ENCODE assay signal across 10 mouse cellular contexts in the genomic region with DNA sequence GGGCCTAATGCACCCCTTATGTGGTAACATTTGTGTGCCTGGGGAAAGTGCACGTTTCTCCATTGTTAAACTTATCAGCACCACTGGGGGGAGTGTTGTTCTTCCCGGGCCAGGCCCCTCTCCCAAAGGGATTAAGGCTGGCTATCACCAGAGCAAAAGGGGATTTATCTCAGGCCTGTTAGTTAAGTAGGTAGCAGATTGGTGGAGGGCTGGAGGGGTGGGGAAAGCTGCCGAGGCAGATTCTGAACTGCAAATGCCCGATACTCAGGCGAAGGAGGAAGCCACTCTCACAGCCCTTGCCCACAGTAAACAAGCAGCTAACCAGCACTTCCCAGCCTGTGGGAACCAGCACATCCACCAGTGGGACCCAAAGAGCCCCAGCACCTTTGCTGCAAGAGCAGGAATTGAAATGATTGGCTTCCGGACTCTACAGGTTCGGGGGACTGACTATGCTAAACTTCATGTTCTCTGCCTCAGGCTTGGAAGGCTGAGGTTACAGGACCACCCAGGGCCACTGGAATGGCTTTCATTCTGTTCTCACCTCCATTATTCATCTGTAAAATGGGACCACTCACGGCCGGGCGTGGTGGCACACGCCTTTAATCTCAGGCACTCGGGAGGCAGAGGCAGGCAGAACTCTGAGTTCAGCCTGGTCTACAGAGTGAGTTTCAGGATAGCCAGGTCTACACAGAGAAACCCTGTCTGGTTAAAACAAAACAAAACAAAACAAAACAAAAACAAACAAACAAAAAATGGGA. TPM values are rescaled to one million over a fixed set of nuclear protein-coding genes. Genes with fewer than 3 reads are reported as not detected.
A peak's percentile ranks its signal among the peaks of the same experiment; 100 is the strongest.
DNase-seq lines count a peak whose midpoint lies in the region; ATAC-seq and TF ChIP-seq lines count a peak whose summit lies in the region.
"Had no signal": no experiment of that assay in that cellular context is flagged by ENCODE, and none has a peak within 500 bp of the region (broad histone marks: within the 10 kb centered on the region; RNA-seq: fewer than 3 reads in every experiment).

No protein-coding gene starts in this region.

- peak; percentile 43; the same call in 1 of the 2 replicates for TF ChIP-seq CTCF in kidney, adult 2 months (conservative IDR thresholded peaks at IDR 0.05; ENCODE audit: insufficient read depth, insufficient read length, low read depth, low read length)
- TF ChIP-seq CTCF in G1E (IDR thresholded peaks at IDR 0.05; ENCODE audit: low read depth, low read length), result no peak

- no peaks in the 10 kb centered on the region for H3K4me1 ChIP-seq in kidney, adult 2 months (ENCODE audit: control insufficient read depth, insufficient read depth, low read length)
- no peaks in the 10 kb centered on the region for H3K4me1 ChIP-seq in kidney, embryonic 15.5 days
- H3K4me1 ChIP-seq in G1E (ENCODE audit: insufficient read depth, low read depth, low read length), result peaks cover 4% of the 10 kb centered on the region
- H3K4me1 ChIP-seq: limb, embryonic 13.5 days; stomach, embryonic 15.5 days had no signal

- H3K9me3 ChIP-seq in kidney, embryonic 15.5 days (replicated peaks), result no peaks in the 10 kb centered on the region
- no peaks in the 10 kb centered on the region for H3K9me3 ChIP-seq in G1E (replicated peaks)
- H3K9me3 ChIP-seq: limb, embryonic 13.5 days; stomach, embryonic 15.5 days had no signal

- ATAC-seq in kidney, embryonic 15.5 days (replicated peaks; ENCODE audit: low FRiP score), result no peak
- ATAC-seq in G1E (ENCODE audit: extremely low read depth, insufficient number of reproducible peaks, low FRiP score, poor library complexity, severe bottlenecking), result no peak
- ATAC-seq in monocyte, adult 5-6 weeks (replicated peaks; ENCODE audit: insufficient number of reproducible peaks, low FRiP score, low TSS enrichment, poor library complexity, severe bottlenecking), result 0 out of 2 replicates have a peak, but pooled peaks have one; percentile 40
- no peak for ATAC-seq in frontal cortex, adult (ENCODE audit: low TSS enrichment)

- H3K4me3 ChIP-seq in kidney, adult 2 months (ENCODE audit: insufficient read depth, low read depth, low read length), result no peak overlapping the region
- no peak overlapping the region for H3K4me3 ChIP-seq in kidney, embryonic 15.5 days (replicated peaks)
- H3K4me3 ChIP-seq in G1E (ENCODE audit: low read depth, low read length), result no peak overlapping the region
- H3K4me3 ChIP-seq: limb, embryonic 13.5 days; stomach, embryonic 15.5 days had no signal

- intact Hi-C loops in heart, postnatal 36 days (cut with DNase I), result loop anchor here (1.0 to 5.0 kb wide), 2 partner anchors 117 to 171 kb away; no protein-coding TSS in a partner anchor

- TF ChIP-seq POLR2A in kidney, adult 2 months (IDR thresholded peaks at IDR 0.05; ENCODE audit: low read depth, low read length), result no peak

- DNase-seq in kidney, adult 2 months, result peak; percentile 59
- DNase-seq in G1E (ENCODE audit: low spot score), result peak; percentile 27
- peak; percentile 79 to 84 for DNase-seq in cerebellum, postnatal 10 days
- peak; percentile 23 to 44 for DNase-seq in heart, postnatal 36 days
- DNase-seq in layer of hippocampus, adult 9-10 months (ENCODE audit: low spot score), result no peak

- no peak overlapping the region for H3K27ac ChIP-seq in kidney, adult 2 months (ENCODE audit: insufficient read depth, low read depth, low read length)
- H3K27ac ChIP-seq in kidney, embryonic 15.5 days, result no peak overlapping the region
- H3K27ac ChIP-seq: limb, embryonic 13.5 days; stomach, embryonic 15.5 days had no signal

- no peaks in the 10 kb centered on the region for H3K36me3 ChIP-seq in kidney, adult 2 months (ENCODE audit: control insufficient read depth, insufficient read depth, low read length)
- H3K36me3 ChIP-seq in kidney, embryonic 15.5 days, result no peaks in the 10 kb centered on the region
- peaks cover 23% of the 10 kb centered on the region for H3K36me3 ChIP-seq in G1E (replicated peaks)
- H3K36me3 ChIP-seq: limb, embryonic 13.5 days; stomach, embryonic 15.5 days had no signal

- H3K4me2 ChIP-seq in kidney, embryonic 15.5 days, result no peak overlapping the region
- H3K4me2 ChIP-seq: limb, embryonic 13.5 days; stomach, embryonic 15.5 days had no signal

- no peak overlapping the region for H3K9ac ChIP-seq in kidney, embryonic 15.5 days
- H3K9ac ChIP-seq: limb, embryonic 13.5 days; stomach, embryonic 15.5 days had no signal

- WGBS in kidney, adult 2 months, result 67% methylated on average over 12 of the region's 12 CpGs
- 59% methylated on average over 12 of the region's 12 CpGs for WGBS in kidney, embryonic 15.5 days

- H3K27me3 ChIP-seq in kidney, adult 2 months (replicated peaks; ENCODE audit: control insufficient read depth, insufficient read depth, low read length), result no peaks in the 10 kb centered on the region
- no peaks in the 10 kb centered on the region for H3K27me3 ChIP-seq in kidney, embryonic 15.5 days
- H3K27me3 ChIP-seq in G1E (ENCODE audit: insufficient read depth, low read length), result no peaks in the 10 kb centered on the region
- H3K27me3 ChIP-seq: limb, embryonic 13.5 days; stomach, embryonic 15.5 days had no signal

RNA-seq across cellular contexts. Expression of gene Scand1, which starts 32.5 kb away (rescaled TPM):
- 154 and 230 TPM in 2 replicates for polyA plus RNA-seq in kidney, adult 2 months (2012; rRNA removed)
- polyA plus RNA-seq in kidney, embryonic 15.5 days (2015; fragmentation: Nextera tagmentation; extraction: Ambion mirVana), result 68.7 and 71.1 TPM in 2 replicates
- 11.6 and 12.2 TPM in 2 replicates for total RNA-seq in G1E (2014; fragmentation: Nextera tagmentation)
- 243 and 516 TPM in 2 replicates for total RNA-seq in G1E (2017)
- 844 and 1,244 TPM in 2 replicates for polyA plus RNA-seq in G1E (2012)
- 10 to 100 TPM; 83.0 to 88.0 TPM for total RNA-seq in heart, postnatal 36 days (2021)
- total RNA-seq in monocyte, adult 5-6 weeks (2017), result 4.8 to 57.7 TPM (median 47.6 TPM) in 3 replicates

RNA-seq across cellular contexts. Expression of gene Cnbd2, which starts 32.9 kb away (rescaled TPM):
- polyA plus RNA-seq in kidney, adult 2 months (2012; rRNA removed), result 2.5 and 2.8 TPM in 2 replicates
- 6.3 TPM in 2 replicates for polyA plus RNA-seq in kidney, embryonic 15.5 days (2015; fragmentation: Nextera tagmentation; extraction: Ambion mirVana)
- total RNA-seq in G1E (2014; fragmentation: Nextera tagmentation) (21.5 and 22.6 TPM in 2 replicates), G1E (2017) (11.5 and 13.9 TPM in 2 replicates)
- polyA plus RNA-seq in G1E (2012), result 0.43 and 1.4 TPM in 2 replicates
- total RNA-seq in heart, postnatal 36 days (2021), result 1 to 10 TPM in 1 of 2 experiments, under 1 TPM in 1; 0.98 to 1.1 TPM
- total RNA-seq in monocyte, adult 5-6 weeks (2017), result 11.2 to 25.2 TPM (median 23.5 TPM) in 3 replicates
